Mouse (Mus musculus): ENCODE results near the gene Mul1.

Gene Mul1

DNA sequence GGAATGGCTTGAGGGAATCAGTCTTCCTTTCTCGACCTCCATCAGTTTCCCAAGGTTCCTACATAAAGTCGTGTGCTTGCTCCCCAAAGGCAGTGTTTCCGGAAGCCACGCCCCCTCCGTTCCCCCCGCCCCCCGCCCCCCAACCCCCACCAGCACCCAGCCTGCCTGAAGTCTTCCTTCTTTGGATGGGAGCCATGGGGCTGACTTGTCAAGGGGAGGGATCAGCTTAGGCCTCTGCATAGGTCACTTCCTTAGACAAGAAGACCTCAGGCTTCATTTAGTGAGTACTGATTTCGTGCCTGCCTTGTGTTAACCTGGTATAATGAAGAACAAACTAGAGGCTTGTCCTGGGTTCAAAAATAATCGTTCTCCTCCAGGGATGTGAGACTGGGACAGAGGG is 26.4 kb downstream of the Mul1 start:
- DNase-seq (ENCODE audit: low spot score in 2 of 2) = no peak

DNA sequence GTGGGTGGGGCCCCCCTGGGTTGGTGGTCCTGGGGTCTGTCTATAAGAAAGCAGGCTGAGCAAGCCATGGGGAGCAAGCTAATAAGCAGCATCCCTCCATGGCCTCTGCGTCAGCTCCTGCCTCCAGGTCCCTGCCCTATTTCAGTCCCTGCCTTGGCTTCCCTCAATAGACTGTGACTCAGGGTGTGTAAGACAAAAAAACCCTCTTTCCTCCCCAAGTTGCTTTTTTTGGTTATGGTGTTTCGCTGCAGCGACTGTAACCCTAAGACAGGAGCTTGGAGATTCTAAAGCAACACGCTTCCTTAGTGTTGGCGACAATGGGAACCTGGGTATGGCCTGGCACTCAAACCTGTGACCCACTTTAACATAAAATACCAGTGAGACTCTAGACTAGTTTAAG is 27.0 kb downstream of the Mul1 start:
- no peak for DNase-seq (ENCODE audit: low spot score in 2 of 2)

DNA sequence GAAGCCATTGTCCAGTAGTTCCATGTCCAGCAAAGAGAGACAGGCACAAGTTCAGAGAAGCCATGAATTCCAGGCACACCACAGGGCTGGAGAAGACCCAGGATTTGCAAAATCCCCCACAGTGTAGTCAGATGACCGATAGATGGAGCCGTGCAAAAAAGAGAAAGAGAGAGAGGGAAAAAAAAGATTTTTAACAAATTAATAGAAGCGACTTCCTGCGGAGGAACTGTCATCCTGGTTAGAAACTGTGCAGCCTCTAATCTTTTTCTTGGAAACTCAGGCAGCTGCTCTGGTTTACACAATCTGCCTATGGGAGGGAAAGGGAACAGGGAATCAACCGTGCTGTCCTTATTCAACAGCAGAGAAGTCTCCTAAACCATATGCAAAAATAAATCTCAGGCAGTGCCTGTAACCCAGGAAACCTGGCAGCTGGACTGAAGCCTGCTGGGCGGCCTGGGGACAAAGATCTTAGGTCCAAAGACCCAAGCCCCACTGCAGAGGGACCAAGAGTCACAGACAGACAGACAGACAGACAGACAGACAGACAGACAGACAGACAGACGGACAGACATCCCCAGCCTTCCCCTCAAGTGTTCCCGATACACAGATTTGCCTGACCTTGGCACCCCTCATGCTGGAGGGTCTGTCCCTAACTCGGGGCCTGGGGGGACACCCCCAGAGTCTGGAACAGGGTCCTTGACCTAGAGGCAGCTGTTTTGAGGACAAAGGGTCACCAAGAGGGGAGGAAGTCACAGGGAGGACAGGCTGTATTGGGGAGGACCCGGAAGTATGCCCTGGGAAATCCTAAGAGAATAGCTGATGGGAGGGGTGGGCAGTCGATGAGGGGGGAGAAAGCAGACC is 28.7 kb downstream of the Mul1 start:
- DNase-seq (ENCODE audit: low spot score in 2 of 2) = peak in 1 of 2 experiments; percentile 8

DNA sequence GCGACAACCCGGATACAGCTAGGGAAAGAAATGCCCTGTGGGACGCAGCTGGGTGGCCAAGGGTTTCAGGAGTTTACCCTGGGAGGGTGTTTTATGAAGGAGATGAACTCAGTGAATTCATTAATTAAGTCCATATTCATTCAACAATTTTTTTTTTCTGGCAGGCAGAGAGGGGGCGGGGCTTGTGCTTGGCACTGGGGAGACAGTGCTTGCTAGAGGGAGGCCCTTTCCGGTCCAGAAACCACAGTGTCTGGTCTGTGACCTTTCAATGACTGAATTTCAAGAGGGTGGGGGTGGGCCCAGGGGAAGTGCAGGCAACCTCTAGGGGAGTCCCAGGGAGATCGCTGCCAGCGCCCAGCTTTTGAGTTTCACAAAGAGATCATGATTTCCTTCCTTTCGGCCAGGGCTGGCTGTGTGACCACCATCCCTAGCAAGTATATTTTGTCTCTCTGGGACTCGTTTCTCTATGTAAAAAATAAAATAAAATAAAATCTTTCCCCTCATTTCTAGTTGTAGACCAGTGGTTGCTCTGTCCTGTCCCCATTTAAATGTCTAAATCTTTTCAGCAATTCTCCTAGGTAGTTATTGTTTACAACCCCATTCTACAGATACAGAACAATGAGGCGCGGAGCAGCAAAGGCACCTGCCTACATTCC is 29.5 kb downstream of the Mul1 start:
- DNase-seq (ENCODE audit: low spot score in 2 of 2) = peak; percentile 60 to 72

DNA sequence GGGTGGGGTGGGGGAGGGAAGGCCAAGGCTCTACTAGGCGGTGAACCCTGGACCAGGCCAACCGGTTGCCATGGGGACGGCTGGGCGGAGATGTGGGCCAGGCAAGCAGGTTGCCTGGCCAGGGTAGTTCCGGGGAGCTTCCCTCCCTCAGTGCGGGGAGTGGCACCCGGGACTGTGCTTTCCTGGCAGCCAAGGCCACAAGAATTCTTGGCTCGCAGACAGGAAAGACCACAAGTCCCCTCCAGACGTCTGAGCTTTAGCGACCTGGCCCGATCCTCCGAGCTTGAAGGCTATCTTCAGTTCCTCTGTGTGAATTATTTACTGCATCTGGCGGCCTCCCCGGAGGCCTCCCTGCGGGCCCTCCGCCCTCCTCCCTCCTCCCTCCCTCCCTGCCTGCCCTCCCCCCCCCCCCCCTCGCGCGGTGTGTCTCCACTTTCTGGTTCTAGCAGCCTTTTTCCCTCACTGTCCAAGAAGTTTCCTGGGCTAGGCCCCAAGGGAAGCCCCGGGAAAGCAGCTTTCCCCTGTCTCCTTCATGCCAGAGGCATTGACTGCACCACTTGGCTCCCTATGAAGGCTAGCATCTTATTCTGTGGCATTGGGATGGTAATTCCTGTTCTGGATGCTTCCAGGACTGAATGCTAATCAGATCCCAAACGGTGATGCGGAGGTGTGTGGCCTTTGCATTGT is 30.3 kb downstream of the Mul1 start:
- DNase-seq (ENCODE audit: low spot score in 2 of 2) = no peak

DNA sequence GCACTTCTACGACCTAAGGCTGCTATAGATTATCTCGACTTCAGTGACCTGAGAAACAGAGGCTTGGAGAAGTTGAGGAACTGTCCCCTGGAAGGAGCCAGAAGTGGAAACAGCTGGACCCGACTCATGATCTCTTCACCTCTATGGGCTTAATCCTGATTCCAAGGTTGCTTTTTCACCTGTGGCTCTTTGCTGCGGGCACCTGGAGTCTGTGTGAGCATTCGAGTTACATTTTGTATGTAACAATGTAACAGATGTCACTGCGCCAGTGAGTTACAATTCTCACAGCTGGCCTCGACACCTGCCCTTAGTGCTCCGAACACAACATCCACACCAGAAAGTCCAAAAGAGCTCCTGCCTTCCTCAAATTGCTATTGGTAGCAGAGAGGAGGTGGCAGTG is 31.0 kb downstream of the Mul1 start:
- DNase-seq (ENCODE audit: low spot score in 2 of 2) = no peak

DNA sequence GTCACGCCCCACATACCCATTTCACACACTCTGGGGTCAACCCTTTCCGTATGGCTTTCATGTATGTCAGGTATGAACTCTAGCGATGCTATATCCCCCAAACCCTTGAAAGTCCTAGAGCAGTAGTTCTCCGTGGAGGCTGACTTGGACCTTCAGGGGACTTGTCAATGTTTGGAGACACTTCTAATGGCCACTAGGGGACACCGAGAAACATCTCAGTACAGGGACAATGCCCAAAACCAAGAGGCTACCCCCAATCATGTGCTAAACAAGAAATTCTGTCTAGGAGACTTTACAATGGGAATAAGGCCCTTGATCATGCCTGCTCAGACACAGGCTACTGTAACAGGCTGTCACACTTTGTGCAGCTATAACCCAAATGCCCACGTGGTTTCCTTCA is 32.2 kb downstream of the Mul1 start:
- DNase-seq (ENCODE audit: low spot score in 2 of 2) = no peak

DNA sequence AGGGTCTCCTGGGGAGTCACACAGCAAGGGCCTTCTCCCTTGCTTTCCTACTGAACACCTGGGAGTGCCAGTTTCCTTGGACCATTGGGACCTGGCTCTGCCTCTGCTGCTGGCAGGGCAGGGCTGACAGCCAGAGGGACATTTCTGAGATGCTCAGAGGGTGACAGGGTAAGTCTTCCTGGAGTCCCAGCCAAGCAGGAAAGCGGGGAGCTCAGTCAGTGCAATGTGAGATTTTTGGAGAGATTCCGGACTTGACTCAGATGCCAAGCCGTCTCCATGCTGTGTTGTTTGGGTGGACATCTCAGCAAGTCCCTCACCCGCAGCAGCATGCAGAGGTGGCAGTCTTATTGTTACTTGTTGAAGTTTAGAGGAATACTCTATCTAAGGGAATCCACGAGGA is 33.0 kb downstream of the Mul1 start:
- no peak for DNase-seq (ENCODE audit: low spot score in 2 of 2)

DNA sequence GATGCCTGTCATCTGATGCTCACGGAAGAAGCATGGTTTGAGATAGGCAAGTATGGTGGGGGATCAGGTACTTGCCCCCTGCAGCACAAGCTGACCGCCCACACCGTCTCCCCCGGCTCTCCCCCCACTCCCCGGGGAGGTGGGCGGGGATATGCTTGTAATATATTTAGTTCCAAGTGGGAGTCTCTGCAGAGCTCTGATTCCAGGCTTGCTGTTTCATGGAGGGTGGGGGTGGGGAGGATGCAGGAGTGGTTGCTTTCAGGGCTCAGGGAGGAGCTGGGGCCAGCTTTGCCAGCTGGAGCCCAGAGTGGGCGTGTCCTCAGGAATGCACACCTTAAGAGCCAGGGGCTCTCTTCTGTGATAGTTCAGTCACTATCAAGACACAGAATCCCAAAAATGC is 34.6 kb downstream of the Mul1 start:
- no peak for DNase-seq (ENCODE audit: low spot score in 2 of 2)

DNA sequence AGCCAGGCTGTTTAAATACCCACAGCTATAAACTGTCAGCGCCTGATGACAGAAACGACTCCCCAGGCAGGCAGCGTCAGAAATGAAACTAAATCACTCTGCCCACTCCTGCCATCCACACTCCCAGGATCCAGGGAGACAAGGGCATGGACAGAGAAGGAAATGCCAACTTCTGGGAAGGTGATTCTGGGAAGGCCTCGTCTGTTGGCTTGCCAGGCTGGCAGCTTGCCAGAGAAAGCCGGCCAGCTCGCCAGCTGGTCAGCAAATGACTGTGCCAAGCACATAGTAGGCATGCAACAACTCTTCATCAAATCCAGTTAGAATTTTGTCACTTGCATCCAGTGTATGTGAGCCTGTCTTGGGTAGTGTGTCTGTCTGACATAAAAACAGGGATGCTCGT is 36.8 kb downstream of the Mul1 start:
- no peak for DNase-seq (ENCODE audit: low spot score in 2 of 2)

DNA sequence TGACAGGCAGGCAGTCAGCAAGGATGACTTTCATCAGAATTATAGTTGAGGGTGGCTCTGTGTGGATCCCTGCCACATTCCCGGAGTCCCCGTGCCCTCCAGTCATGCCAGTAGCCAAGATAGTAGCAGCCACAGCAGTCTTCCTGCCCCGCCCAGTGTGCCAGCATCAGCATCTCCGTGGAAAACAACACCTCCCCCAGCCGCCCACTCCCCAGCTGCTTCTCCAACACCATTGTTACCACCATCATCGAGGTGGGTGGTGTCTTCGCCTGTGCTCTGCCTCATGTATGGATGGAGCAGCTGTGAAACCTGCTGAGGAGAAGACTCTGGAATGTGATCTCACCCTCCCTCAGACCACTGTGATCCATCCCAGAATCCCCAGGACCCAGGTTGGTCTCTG is 45.1 kb downstream of the Mul1 start:
- DNase-seq (ENCODE audit: low spot score in 2 of 2) = no peak

DNA sequence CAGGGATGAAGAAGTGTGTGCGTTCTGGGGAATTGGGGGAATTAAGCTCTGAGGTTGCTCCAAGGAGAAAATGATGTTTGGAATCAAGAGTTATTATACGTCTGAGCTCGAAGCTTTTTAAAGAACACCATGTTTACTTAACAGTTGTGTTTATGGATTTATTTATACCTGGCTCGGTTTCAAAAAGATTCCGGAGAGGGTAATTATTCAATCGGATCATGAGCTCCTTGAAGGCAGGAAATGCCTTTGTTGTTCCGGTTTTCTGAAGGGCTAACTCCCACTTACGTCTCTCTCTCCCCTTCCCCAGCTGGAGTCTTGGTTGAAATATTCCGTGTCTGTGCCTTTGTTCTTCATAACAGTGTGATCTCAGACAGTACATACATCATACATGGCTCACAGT is 46.5 kb downstream of the Mul1 start:
- DNase-seq (ENCODE audit: low spot score in 2 of 2) = no peak

DNA sequence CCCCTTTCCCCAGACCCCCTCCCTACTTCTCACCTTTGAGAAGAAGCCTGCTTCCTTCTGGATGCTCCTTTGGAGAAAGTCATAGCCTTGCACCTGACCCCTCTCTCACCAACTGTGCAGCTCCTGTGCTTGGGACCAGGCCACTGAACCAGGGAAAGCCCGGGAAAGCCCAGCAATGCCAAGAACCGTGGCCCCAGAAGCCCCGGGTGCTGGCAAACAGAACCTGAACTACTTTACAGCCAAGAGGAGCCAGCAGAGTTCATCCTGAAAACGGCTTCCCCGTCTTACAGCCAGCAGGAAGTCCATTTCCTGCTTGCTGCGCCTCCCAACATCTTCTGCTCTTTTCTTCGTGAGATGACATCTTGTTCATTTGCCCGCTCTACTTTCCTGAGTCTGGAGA is 48.2 kb downstream of the Mul1 start:
- no peak for DNase-seq (ENCODE audit: low spot score in 2 of 2)

DNA sequence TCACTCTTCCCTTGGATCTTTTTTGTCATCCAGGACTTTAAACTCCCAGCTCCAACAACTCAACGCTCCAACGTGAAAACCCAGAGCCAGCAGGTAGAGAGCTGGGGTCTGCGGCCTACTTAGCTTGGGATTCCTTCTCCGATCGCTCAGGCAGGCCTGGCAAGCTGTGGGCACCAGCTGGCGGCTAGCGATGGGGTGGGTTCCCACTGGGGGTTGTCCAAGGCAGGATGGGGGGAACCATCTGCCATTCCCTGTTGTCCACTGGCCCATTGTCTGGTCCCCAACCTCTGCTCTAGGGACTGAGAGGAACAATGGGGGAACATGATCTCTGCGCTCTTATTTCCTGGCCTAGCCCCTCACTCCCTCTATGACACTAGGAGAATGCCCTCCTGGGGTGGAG is 53.8 kb downstream of the Mul1 start:
- no peak for DNase-seq (ENCODE audit: low spot score in 2 of 2)

DNA sequence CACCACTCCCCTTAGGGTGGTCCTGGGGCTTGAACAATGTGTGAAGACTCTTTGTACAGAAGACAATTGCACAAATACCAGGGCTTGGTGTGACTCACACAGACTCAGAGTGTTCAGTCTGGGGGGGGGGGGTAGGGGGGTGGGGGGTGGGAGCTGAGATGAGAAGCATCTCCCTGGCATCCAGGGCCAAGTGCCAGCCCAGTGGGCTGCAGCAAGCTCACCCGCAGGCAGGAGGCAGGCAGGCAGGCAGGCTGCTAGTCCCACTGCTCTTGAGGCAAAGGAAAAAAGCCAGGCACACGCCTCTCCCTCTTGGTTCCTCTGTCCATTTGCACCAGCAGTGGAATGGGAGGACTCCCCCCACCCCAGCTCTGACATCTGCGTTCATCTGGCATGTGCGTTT is 56.6 kb downstream of the Mul1 start:
- no peak for DNase-seq (ENCODE audit: low spot score in 2 of 2)

Data from spleen, postnatal 36 days (tissue).